In the genomic region with DNA sequence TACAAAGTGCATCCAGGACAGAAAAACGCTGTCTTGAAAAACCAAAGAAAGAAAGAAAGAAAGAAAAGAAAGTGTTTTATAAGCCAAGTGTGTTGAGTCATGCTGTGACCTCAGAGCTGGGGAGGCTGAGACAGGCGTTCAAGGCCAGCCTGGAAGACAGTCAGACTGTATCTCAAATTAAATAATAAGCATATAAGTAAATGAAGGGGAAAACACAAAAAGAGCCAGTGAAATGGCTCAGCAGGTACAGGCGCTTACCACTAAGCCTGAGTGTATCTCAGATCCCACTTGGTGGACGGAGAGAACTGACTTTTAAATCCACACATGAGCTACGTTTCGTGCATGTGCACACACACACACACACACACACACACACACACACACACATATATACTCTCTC, we compare ENCODE assay signal across 10 mouse cellular contexts. TPM values are rescaled to one million over a fixed set of nuclear protein-coding genes. Genes with fewer than 3 reads are reported as not detected.
DNase-seq lines count a peak whose midpoint lies in the region; ATAC-seq and TF ChIP-seq lines count a peak whose summit lies in the region.
"Had no signal": no experiment of that assay in that cellular context is flagged by ENCODE, and none has a peak within 500 bp of the region (broad histone marks: within the 10 kb centered on the region; RNA-seq: fewer than 3 reads in every experiment).

No protein-coding gene starts in this region.

- no peak for ATAC-seq in erythroblast, adult 5-6 weeks (replicated peaks; ENCODE audit: low FRiP score, poor library complexity, severe bottlenecking)

- peak overlapping the region; percentile 78 for H3K4me3 ChIP-seq in erythroblast, embryonic 14.5 days (replicated peaks)
- H3K4me3 ChIP-seq in liver, adult 2 months (ENCODE audit: insufficient read depth, low read depth, low read length), result peak overlapping the region; percentile 86
- peak overlapping the region; percentile 83 for H3K4me3 ChIP-seq in embryonic fibroblast, embryonic 13.5 days (ENCODE audit: insufficient read depth, low read length)

- H3K9ac ChIP-seq in liver, adult 2 months (ENCODE audit: low read depth, low read length), result peak overlapping the region; percentile 90

- peaks cover 38% of the 10 kb centered on the region for H3K4me1 ChIP-seq in erythroblast, embryonic 14.5 days (ENCODE audit: control insufficient read depth)
- peaks cover 30% of the 10 kb centered on the region for H3K4me1 ChIP-seq in liver, adult 2 months (ENCODE audit: control insufficient read depth, insufficient read depth, low read length)
- H3K4me1 ChIP-seq in embryonic fibroblast, embryonic 13.5 days (ENCODE audit: control insufficient read depth, insufficient read depth, low read length), result 0 out of 2 replicates have a peak, but pooled peaks cover 6% of the 10 kb centered on the region

- TF ChIP-seq CTCF in liver, adult 2 months (IDR thresholded peaks at IDR 0.05; ENCODE audit: low read depth, low read length), result no peak
- no peak for TF ChIP-seq CTCF in embryonic fibroblast, embryonic 13.5 days (IDR thresholded peaks at IDR 0.05; ENCODE audit: borderline replicate concordance, insufficient read depth, low read length)

- 12% methylated on average over 6 of the region's 6 CpGs for WGBS in liver, adult 2 months

- H3K36me3 ChIP-seq in erythroblast, embryonic 14.5 days (ENCODE audit: control insufficient read depth), result peaks cover 35% of the 10 kb centered on the region
- peaks cover 39% of the 10 kb centered on the region for H3K36me3 ChIP-seq in liver, adult 2 months (ENCODE audit: control insufficient read depth, insufficient read depth, low read length)

- no peaks in the 10 kb centered on the region for H3K27me3 ChIP-seq in erythroblast, embryonic 14.5 days (ENCODE audit: control insufficient read depth)
- no peaks in the 10 kb centered on the region for H3K27me3 ChIP-seq in liver, adult 2 months (ENCODE audit: control insufficient read depth, insufficient read depth, low read length)

- peaks cover 35% of the 10 kb centered on the region; the same call in 1 of the 2 replicates for H3K79me2 ChIP-seq in liver, adult 2 months (ENCODE audit: control insufficient read depth, insufficient read depth, low read length)

- DNase-seq in liver, adult 2 months (ENCODE audit: extremely low read depth, low read depth, low spot score), result peak; percentile 45
- no peak for DNase-seq in liver
- DNase-seq in naive thymus-derived CD4-positive, alpha-beta T cell, adult 2 months (ENCODE audit: low read depth), result peak; percentile 54
- DNase-seq in right cerebral cortex, postnatal 25 days, result no peak
- no peak for DNase-seq in gastrocnemius, postnatal 10 days

- H3K9me3 ChIP-seq in erythroblast, embryonic 14.5 days (ENCODE audit: control insufficient read depth, low read length), result no peaks in the 10 kb centered on the region

- peak overlapping the region; percentile 96 for H3K27ac ChIP-seq in liver, adult 2 months (replicated peaks; ENCODE audit: insufficient read depth, low read depth, low read length)
- peak overlapping the region; percentile 60 for H3K27ac ChIP-seq in embryonic fibroblast, embryonic 13.5 days (ENCODE audit: insufficient read depth, low read length)

- TF ChIP-seq POLR2A in liver, adult 2 months (IDR thresholded peaks at IDR 0.05; ENCODE audit: extremely low read depth, insufficient read depth, low read length), result no peak
- TF ChIP-seq POLR2A in embryonic fibroblast, embryonic 13.5 days (IDR thresholded peaks at IDR 0.05; ENCODE audit: low read depth, low read length), result no peak

RNA-seq across cellular contexts. Expression of a gene that starts 1.8 kb away (rescaled TPM):
- 1.1 and 1.6 TPM in 2 replicates for polyA plus RNA-seq in erythroblast, embryonic 14.5 days (2012)
- total RNA-seq in erythroblast, adult 5-6 weeks (2015; ENCODE audit: low replicate concordance), result 1,642 and 1,724 TPM in 2 replicates
- total RNA-seq in erythroblast, adult 5-6 weeks (2017; ENCODE audit: low replicate concordance), result 563 and 1,023 TPM in 2 replicates
- total RNA-seq in liver, adult 2 months (2014; rRNA removed), result 1,301 and 1,615 TPM in 2 replicates
- polyA plus RNA-seq in liver, adult 2 months (2012; rRNA removed), result 2,279 and 2,555 TPM in 2 replicates
- polyA plus RNA-seq in embryonic fibroblast, embryonic 13.5 days (2011; ENCODE audit: insufficient read length, low read depth, missing spikeins), result 1,628 and 1,672 TPM in 2 replicates
- 100 to 1,000 TPM; 109 to 137 TPM for total RNA-seq in gastrocnemius, postnatal 10 days (2021)

RNA-seq across cellular contexts. Expression of a gene that starts 11.2 kb away (rescaled TPM):
- not detected in 2 replicates for polyA plus RNA-seq in erythroblast, embryonic 14.5 days (2012)
- total RNA-seq in erythroblast, adult 5-6 weeks (2015; ENCODE audit: low replicate concordance), result not detected in 2 replicates
- not detected in 2 replicates for total RNA-seq in erythroblast, adult 5-6 weeks (2017; ENCODE audit: low replicate concordance)
- 0.09 and 0.13 TPM in 2 replicates for total RNA-seq in liver, adult 2 months (2014; rRNA removed)
- 0.07 TPM in 1 of 2 replicates, not detected in the other for polyA plus RNA-seq in liver, adult 2 months (2012; rRNA removed)
- 0.37 and 0.68 TPM in 2 replicates for polyA plus RNA-seq in embryonic fibroblast, embryonic 13.5 days (2011; ENCODE audit: insufficient read length, low read depth, missing spikeins)
- not detected for total RNA-seq in gastrocnemius, postnatal 10 days (2021)
- total RNA-seq: left cerebral cortex, postnatal 14 days had no signal
- polyA plus RNA-seq: kidney, embryonic 14.5 days had no signal

RNA-seq across cellular contexts. Expression of a gene that starts 31.1 kb away (rescaled TPM):
- polyA plus RNA-seq in erythroblast, embryonic 14.5 days (2012), result 0.03 and 0.06 TPM in 2 replicates
- 2.5 and 4.4 TPM in 2 replicates for total RNA-seq in erythroblast, adult 5-6 weeks (2015; ENCODE audit: low replicate concordance)
- 4.5 and 5.6 TPM in 2 replicates for total RNA-seq in erythroblast, adult 5-6 weeks (2017; ENCODE audit: low replicate concordance)
- 9.3 and 10.5 TPM in 2 replicates for total RNA-seq in liver, adult 2 months (2014; rRNA removed)
- 4.0 and 4.3 TPM in 2 replicates for polyA plus RNA-seq in liver, adult 2 months (2012; rRNA removed)
- polyA plus RNA-seq in embryonic fibroblast, embryonic 13.5 days (2011; ENCODE audit: insufficient read length, low read depth, missing spikeins), result 21.0 and 21.7 TPM in 2 replicates
- 1 to 10 TPM; 7.6 to 8.9 TPM for total RNA-seq in gastrocnemius, postnatal 10 days (2021)

RNA-seq across cellular contexts. Expression of a gene that starts 36.7 kb away (rescaled TPM):
- polyA plus RNA-seq in erythroblast, embryonic 14.5 days (2012), result not detected in 2 replicates
- not detected in 2 replicates for total RNA-seq in erythroblast, adult 5-6 weeks (2015; ENCODE audit: low replicate concordance)
- not detected in 2 replicates for total RNA-seq in erythroblast, adult 5-6 weeks (2017; ENCODE audit: low replicate concordance)
- 0.09 TPM in 1 of 2 replicates, not detected in the other for total RNA-seq in liver, adult 2 months (2014; rRNA removed)
- polyA plus RNA-seq in liver, adult 2 months (2012; rRNA removed), result not detected in 2 replicates
- not detected in 2 replicates for polyA plus RNA-seq in embryonic fibroblast, embryonic 13.5 days (2011; ENCODE audit: insufficient read length, low read depth, missing spikeins)
- total RNA-seq in gastrocnemius, postnatal 10 days (2021), result not detected
- polyA plus RNA-seq: kidney, embryonic 14.5 days had no signal

RNA-seq across cellular contexts. Expression of a gene that starts 36.8 kb away (rescaled TPM):
- polyA plus RNA-seq in erythroblast, embryonic 14.5 days (2012), result not detected in 2 replicates
- total RNA-seq in erythroblast, adult 5-6 weeks (2015; ENCODE audit: low replicate concordance), result not detected in 2 replicates
- not detected in 2 replicates for total RNA-seq in erythroblast, adult 5-6 weeks (2017; ENCODE audit: low replicate concordance)
- not detected in 2 replicates for total RNA-seq in liver, adult 2 months (2014; rRNA removed)
- not detected in 2 replicates for polyA plus RNA-seq in liver, adult 2 months (2012; rRNA removed)
- polyA plus RNA-seq in embryonic fibroblast, embryonic 13.5 days (2011; ENCODE audit: insufficient read length, low read depth, missing spikeins), result not detected in 2 replicates
- not detected for total RNA-seq in gastrocnemius, postnatal 10 days (2021)
- total RNA-seq: left cerebral cortex, postnatal 14 days had no signal
- polyA plus RNA-seq: kidney, embryonic 14.5 days had no signal

Comparison
In these comparisons a context has a peak if more than half of its experiments do, and no peak if none do; other contexts are left out.
1. DNase-seq: peak in liver, adult 2 months (single experiment) and naive thymus-derived CD4-positive, alpha-beta T cell, adult 2 months (single experiment); none in liver (single experiment), right cerebral cortex, postnatal 25 days (single experiment) and gastrocnemius, postnatal 10 days (single experiment).
2. Peak in every context shown above with its lines, with median percentiles within 50 percentile points of each other: H3K4me3 ChIP-seq.